Mouse (Mus musculus): ENCODE measurements around the gene Drc7. TPM values are rescaled to one million over a fixed set of nuclear protein-coding genes. Genes with fewer than 3 reads are reported as not detected.

Gene Drc7
- total RNA-seq, 2 experiments from 2014 or later = not detected

DNA sequence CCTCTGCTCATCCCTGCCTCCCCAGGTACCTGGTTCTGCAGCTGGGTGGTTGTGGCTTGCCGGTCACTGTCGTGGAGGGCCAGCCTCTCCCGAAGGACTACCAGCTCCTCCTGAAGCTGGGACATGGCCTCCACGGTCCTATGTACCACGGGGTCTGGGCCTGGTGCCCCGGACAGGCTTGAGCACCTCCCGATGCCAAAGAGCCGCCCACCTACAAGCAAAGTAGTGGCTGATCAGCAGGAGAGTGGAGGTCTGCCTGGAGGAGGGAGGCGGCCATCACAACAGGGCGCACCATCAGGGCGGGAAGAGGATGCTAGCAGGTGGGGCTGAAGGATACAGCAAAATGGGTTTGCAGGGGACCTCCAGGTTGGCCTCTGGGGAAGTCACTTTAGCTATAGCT is 71.6 kb downstream of the Drc7 start:
- DNase-seq (ENCODE audit: low spot score in 2 of 2) = no peak

GRCm38 (mm10) chr8:95127658-95128057 is 72.8 kb downstream of the Drc7 start:
- DNase-seq (ENCODE audit: low spot score in 2 of 2) = no peak

Other genes starting within 250 kb of the Drc7 start
- not detected for gene Ccl17, start 244.7 kb upstream of the Drc7 start, total RNA-seq (2021)
- gene Coq9, start 216.8 kb upstream of the Drc7 start, total RNA-seq (2021) = 100 to 1,000 TPM; 179 to 186 TPM
- gene Ciapin1, start 216.7 kb upstream of the Drc7 start, total RNA-seq (2021) = 10 to 100 TPM; 39.0 to 41.3 TPM
- 10 to 100 TPM; 48.8 to 54.0 TPM for gene Polr2c, start 197.7 kb upstream of the Drc7 start, total RNA-seq (2021)
- 10 to 100 TPM; 15.7 to 15.9 TPM for gene Dok4, start 178.8 kb upstream of the Drc7 start, total RNA-seq (2021)
- gene Ccdc102a, start 137.0 kb upstream of the Drc7 start, total RNA-seq (2021) = 10 to 100 TPM; 23.9 to 24.5 TPM
- gene Adgrg5, start 131.4 kb upstream of the Drc7 start, total RNA-seq (2021) = under 1 TPM; 0.15 to 0.18 TPM
- 10 to 100 TPM in 1 of 2 experiments, 1 to 10 TPM in 1; 9.6 to 10.0 TPM for gene Adgrg1, start 80.4 kb upstream of the Drc7 start, total RNA-seq (2021)
- gene Adgrg3, start 37.4 kb upstream of the Drc7 start, total RNA-seq (2021) = 1 to 10 TPM in 1 of 2 experiments, under 1 TPM in 1; 0.96 to 1.4 TPM
- 10 to 100 TPM; 13.3 to 13.8 TPM for gene Katnb1, start 26.1 kb downstream of the Drc7 start, total RNA-seq (2021)
- gene Kifc3, start 147.7 kb downstream of the Drc7 start, total RNA-seq (2021) = 10 to 100 TPM; 39.0 to 40.9 TPM